Mouse (Mus musculus): ENCODE measurements around the gene Ccdc38. TPM values are rescaled to one million over a fixed set of nuclear protein-coding genes. Genes with fewer than 3 reads are reported as not detected.

Gene Ccdc38
- polyA plus RNA-seq, 1 experiment from 2014 or later: 0.21 TPM

- 42% methylated on average over 9 of the region's 9 CpGs for WGBS
- Histone ChIP-seq H3K4me1 (ENCODE audit: control insufficient read depth, insufficient read depth, low read length) (no peaks in the 10 kb centered on the region), H3K4me2 (ENCODE audit: low read depth, severe bottlenecking) (no peak overlapping the region), H3K9me3 (ENCODE audit: control insufficient read depth, low read length) (no peaks in the 10 kb centered on the region), H3K9ac (ENCODE audit: low read length) (no peak overlapping the region), H3K27ac (replicated peaks; ENCODE audit: low read depth, low read length) (no peak overlapping the region), H3K36me3 (ENCODE audit: control insufficient read depth, insufficient read depth, low read length) (no peaks in the 10 kb centered on the region), H3K27me3 (ENCODE audit: control insufficient read depth, insufficient read depth, low read length) (no peaks in the 10 kb centered on the region), H3K4me3 (ENCODE audit: low read depth, low read length) (no peak overlapping the region)
- ATAC-seq (ENCODE audit: insufficient number of reproducible peaks, low FRiP score, low TSS enrichment, low read depth) (peak; percentile 47; the same call in 1 of the 2 replicates), DNase-seq (ENCODE audit: low spot score) (no peak)
Measured at GRCm38 (mm10) chr10:93559786-93560185, 19.4 kb downstream of the Ccdc38 start.

- no peaks in the 10 kb centered on the region for H3K4me1 ChIP-seq (ENCODE audit: control insufficient read depth, insufficient read depth, low read length)
- WGBS: 89% methylated on average over 14 of the region's 14 CpGs
- H3K4me3 ChIP-seq (ENCODE audit: low read depth, low read length): no peak overlapping the region
- no peak overlapping the region for H3K27ac ChIP-seq (replicated peaks; ENCODE audit: low read depth, low read length)
- H3K4me2 ChIP-seq (ENCODE audit: low read depth, severe bottlenecking): no peak overlapping the region
- H3K27me3 ChIP-seq (ENCODE audit: control insufficient read depth, insufficient read depth, low read length): no peaks in the 10 kb centered on the region
- ATAC-seq (ENCODE audit: insufficient number of reproducible peaks, low FRiP score, low TSS enrichment, low read depth) (no peak), DNase-seq (ENCODE audit: low spot score) (no peak)
- H3K9ac ChIP-seq (ENCODE audit: low read length): no peak overlapping the region
- H3K36me3 ChIP-seq (ENCODE audit: control insufficient read depth, insufficient read depth, low read length): no peaks in the 10 kb centered on the region
- H3K9me3 ChIP-seq (ENCODE audit: control insufficient read depth, low read length): no peaks in the 10 kb centered on the region
Measured at GRCm38 (mm10) chr10:93564518-93565090, 24.2 kb downstream of the Ccdc38 start.

GRCm38 (mm10) chr10:93567066-93567465 lies 26.6 kb downstream of the Ccdc38 start:
- no peak overlapping the region for H3K27ac ChIP-seq (replicated peaks; ENCODE audit: low read depth, low read length)
- 91% methylated on average over 10 of the region's 10 CpGs for WGBS

GRCm38 (mm10) chr10:93567841-93568566 lies 27.6 kb downstream of the Ccdc38 start:
- no peak for DNase-seq (ENCODE audit: low spot score)
- Histone ChIP-seq H3K27me3 (ENCODE audit: control insufficient read depth, insufficient read depth, low read length) (no peaks in the 10 kb centered on the region), H3K27ac (replicated peaks; ENCODE audit: low read depth, low read length) (no peak overlapping the region), H3K4me3 (ENCODE audit: low read depth, low read length) (no peak overlapping the region), H3K9ac (ENCODE audit: low read length) (no peak overlapping the region), H3K4me1 (ENCODE audit: control insufficient read depth, insufficient read depth, low read length) (no peaks in the 10 kb centered on the region), H3K36me3 (ENCODE audit: control insufficient read depth, insufficient read depth, low read length) (no peaks in the 10 kb centered on the region), H3K4me2 (ENCODE audit: low read depth, severe bottlenecking) (no peak overlapping the region), H3K9me3 (ENCODE audit: control insufficient read depth, low read length) (no peaks in the 10 kb centered on the region)
- no peak for ATAC-seq (ENCODE audit: insufficient number of reproducible peaks, low FRiP score, low TSS enrichment, low read depth)
- WGBS: 87% methylated on average over 11 of the region's 11 CpGs

More at GRCm38 (mm10) chr10:93567066-93567465, 26.6 kb downstream of the Ccdc38 start:
- no peak for DNase-seq (ENCODE audit: low spot score)
- Histone ChIP-seq H3K4me3 (ENCODE audit: low read depth, low read length) (no peak overlapping the region), H3K4me2 (ENCODE audit: low read depth, severe bottlenecking) (no peak overlapping the region), H3K36me3 (ENCODE audit: control insufficient read depth, insufficient read depth, low read length) (no peaks in the 10 kb centered on the region), H3K9me3 (ENCODE audit: control insufficient read depth, low read length) (no peaks in the 10 kb centered on the region), H3K9ac (ENCODE audit: low read length) (no peak overlapping the region), H3K4me1 (ENCODE audit: control insufficient read depth, insufficient read depth, low read length) (no peaks in the 10 kb centered on the region), H3K27me3 (ENCODE audit: control insufficient read depth, insufficient read depth, low read length) (no peaks in the 10 kb centered on the region)
- ATAC-seq (ENCODE audit: insufficient number of reproducible peaks, low FRiP score, low TSS enrichment, low read depth): no peak

GRCm38 (mm10) chr10:93568671-93569070 lies 28.2 kb downstream of the Ccdc38 start:
- Histone ChIP-seq H3K4me1 (ENCODE audit: control insufficient read depth, insufficient read depth, low read length) (no peaks in the 10 kb centered on the region), H3K36me3 (ENCODE audit: control insufficient read depth, insufficient read depth, low read length) (no peaks in the 10 kb centered on the region), H3K9me3 (ENCODE audit: control insufficient read depth, low read length) (no peaks in the 10 kb centered on the region), H3K4me2 (ENCODE audit: low read depth, severe bottlenecking) (no peak overlapping the region), H3K4me3 (ENCODE audit: low read depth, low read length) (no peak overlapping the region), H3K27me3 (ENCODE audit: control insufficient read depth, insufficient read depth, low read length) (no peaks in the 10 kb centered on the region), H3K27ac (replicated peaks; ENCODE audit: low read depth, low read length) (no peak overlapping the region), H3K9ac (ENCODE audit: low read length) (no peak overlapping the region)
- no peak for DNase-seq (ENCODE audit: low spot score)
- no peak for ATAC-seq (ENCODE audit: insufficient number of reproducible peaks, low FRiP score, low TSS enrichment, low read depth)
- WGBS: 92% methylated on average over 6 of the region's 6 CpGs

GRCm38 (mm10) chr10:93572209-93572608 lies 31.8 kb downstream of the Ccdc38 start:
- Histone ChIP-seq H3K4me1 (ENCODE audit: control insufficient read depth, insufficient read depth, low read length) (no peaks in the 10 kb centered on the region), H3K4me2 (ENCODE audit: low read depth, severe bottlenecking) (no peak overlapping the region), H3K36me3 (ENCODE audit: control insufficient read depth, insufficient read depth, low read length) (no peaks in the 10 kb centered on the region), H3K9me3 (ENCODE audit: control insufficient read depth, low read length) (no peaks in the 10 kb centered on the region), H3K27ac (replicated peaks; ENCODE audit: low read depth, low read length) (no peak overlapping the region), H3K4me3 (ENCODE audit: low read depth, low read length) (no peak overlapping the region), H3K27me3 (ENCODE audit: control insufficient read depth, insufficient read depth, low read length) (no peaks in the 10 kb centered on the region), H3K9ac (ENCODE audit: low read length) (no peak overlapping the region)
- DNase-seq (ENCODE audit: low spot score): no peak
- 45% methylated on average over 2 of the region's 2 CpGs for WGBS
- no peak for ATAC-seq (ENCODE audit: insufficient number of reproducible peaks, low FRiP score, low TSS enrichment, low read depth)

- H3K27ac ChIP-seq (replicated peaks; ENCODE audit: low read depth, low read length): no peak overlapping the region
- no peaks in the 10 kb centered on the region for H3K4me1 ChIP-seq (ENCODE audit: control insufficient read depth, insufficient read depth, low read length)
- H3K9me3 ChIP-seq (ENCODE audit: control insufficient read depth, low read length): no peaks in the 10 kb centered on the region
- H3K4me2 ChIP-seq (ENCODE audit: low read depth, severe bottlenecking): no peak overlapping the region
- 60% methylated on average over 4 of the region's 4 CpGs for WGBS
- no peaks in the 10 kb centered on the region for H3K36me3 ChIP-seq (ENCODE audit: control insufficient read depth, insufficient read depth, low read length)
- H3K9ac ChIP-seq (ENCODE audit: low read length): no peak overlapping the region
- DNase-seq (ENCODE audit: low spot score) (no peak), ATAC-seq (ENCODE audit: insufficient number of reproducible peaks, low FRiP score, low TSS enrichment, low read depth) (no peak)
- no peaks in the 10 kb centered on the region for H3K27me3 ChIP-seq (ENCODE audit: control insufficient read depth, insufficient read depth, low read length)
- no peak overlapping the region for H3K4me3 ChIP-seq (ENCODE audit: low read depth, low read length)
Measured at GRCm38 (mm10) chr10:93574966-93575365, 34.5 kb downstream of the Ccdc38 start.

- no peak overlapping the region for H3K4me3 ChIP-seq (ENCODE audit: low read depth, low read length)
- WGBS: 95% methylated on average over 8 of the region's 8 CpGs
- H3K4me1 ChIP-seq (ENCODE audit: control insufficient read depth, insufficient read depth, low read length): no peaks in the 10 kb centered on the region
- ATAC-seq (ENCODE audit: insufficient number of reproducible peaks, low FRiP score, low TSS enrichment, low read depth): no peak
- DNase-seq (ENCODE audit: low spot score): no peak
- H3K27me3 ChIP-seq (ENCODE audit: control insufficient read depth, insufficient read depth, low read length): no peaks in the 10 kb centered on the region
- H3K27ac ChIP-seq (replicated peaks; ENCODE audit: low read depth, low read length): no peak overlapping the region
- H3K9me3 ChIP-seq (ENCODE audit: control insufficient read depth, low read length): no peaks in the 10 kb centered on the region
- H3K9ac ChIP-seq (ENCODE audit: low read length): no peak overlapping the region
- no peak overlapping the region for H3K4me2 ChIP-seq (ENCODE audit: low read depth, severe bottlenecking)
- no peaks in the 10 kb centered on the region for H3K36me3 ChIP-seq (ENCODE audit: control insufficient read depth, insufficient read depth, low read length)
Measured at GRCm38 (mm10) chr10:93575960-93576359, 35.5 kb downstream of the Ccdc38 start.
